Mouse (Mus musculus): ENCODE data around the gene Msrb3.

- no peak for TF ChIP-seq CTCF (IDR thresholded peaks at IDR 0.05; ENCODE audit: low read depth)
- TF ChIP-seq EP300 (IDR thresholded peaks at IDR 0.05; ENCODE audit: low read depth): no peak
These were observed 27.3 kb upstream of the Msrb3 start for GRCm38 (mm10) chr10:120926156-120926555.
